Mouse (Mus musculus) C2C12 (cell line): Measurements from ENCODE around the gene Csad.

Experiments used
- CEBPB ChIP-seq: IDR thresholded peaks from one replicate; pipeline ENCODE4 v1.6.1; 2011; ENCODE audit warnings: low read depth, mild to moderate bottlenecking, control low read depth, moderate library complexity
- CTCF ChIP-seq: IDR thresholded peaks from one replicate; pipeline ENCODE4 v1.5.1; 2011; ENCODE audit not compliant: control insufficient read depth, insufficient read depth, insufficient read length
- FOSL1 ChIP-seq: IDR thresholded peaks from one replicate; pipeline ENCODE4 v1.8.0; 2011; ENCODE audit warnings: mild to moderate bottlenecking, low read length; ENCODE audit not compliant: poor library complexity, insufficient read depth, severe bottlenecking
- MAX ChIP-seq: IDR thresholded peaks from one replicate; pipeline ENCODE4 v1.6.1; 2011; ENCODE audit warnings: mild to moderate bottlenecking, control low read depth
- MYOD1 ChIP-seq: IDR thresholded peaks from one replicate; pipeline ENCODE4 v1.6.1; 2011; ENCODE audit warnings: low read depth; ENCODE audit not compliant: control insufficient read depth, insufficient read length
- MYOG ChIP-seq: IDR thresholded peaks from one replicate; pipeline ENCODE4 v1.6.1; 2011; ENCODE audit not compliant: control insufficient read depth, insufficient read length; ENCODE audit errors: extremely low read depth
- USF1 ChIP-seq: IDR thresholded peaks from one replicate; pipeline ENCODE4 v1.6.1; 2011; ENCODE audit warnings: low read depth, mild to moderate bottlenecking, control low read depth, moderate library complexity

DNA sequence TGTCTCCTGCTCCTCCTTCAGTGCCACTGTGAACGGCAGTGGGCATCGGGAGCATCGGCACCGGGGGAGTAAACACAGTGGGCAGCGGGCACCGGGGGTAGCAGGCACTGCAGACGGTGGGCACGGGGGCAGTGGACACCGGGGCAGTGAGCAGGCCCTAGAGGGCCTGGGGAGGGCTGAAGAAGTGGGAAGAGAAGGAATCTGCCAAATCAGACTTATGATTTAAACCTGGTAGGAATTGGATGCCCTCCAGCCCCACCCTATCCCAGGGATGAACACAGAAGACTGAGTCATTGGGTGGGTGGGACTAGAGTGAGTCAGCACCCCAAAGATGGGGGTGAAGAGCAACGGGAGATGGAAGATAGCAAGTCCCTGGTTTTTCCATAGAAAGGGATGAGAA, 59.2 kb downstream of the Csad start:
- TF ChIP-seq CTCF (no peak), USF1 (no peak), CEBPB (no peak), MAX (peak; percentile 17), MYOG (no peak), MYOD1 (no peak), FOSL1 (peak; percentile 96)
